Mouse (Mus musculus): ENCODE measurements at regions not wholly inside any gene's neighbourhood (a gene's known extent, or its start where the extent isn't known, plus 50 kb on each side); places are given as distances from the start of the nearest gene placed in this dataset.

GRCm38 (mm10) chr1:169142216-169142615, 389.0 kb downstream of the Nuf2 start:
- DNase-seq, result no peak

GRCm38 (mm10) chr1:169140056-169140455, 391.2 kb downstream of the Nuf2 start:
- peak; percentile 12 to 23 for DNase-seq

- DNase-seq, result peak; percentile 66 to 78
Observed at GRCm38 (mm10) chr1:169139507-169139906, 391.8 kb downstream of the Nuf2 start.

DNA sequence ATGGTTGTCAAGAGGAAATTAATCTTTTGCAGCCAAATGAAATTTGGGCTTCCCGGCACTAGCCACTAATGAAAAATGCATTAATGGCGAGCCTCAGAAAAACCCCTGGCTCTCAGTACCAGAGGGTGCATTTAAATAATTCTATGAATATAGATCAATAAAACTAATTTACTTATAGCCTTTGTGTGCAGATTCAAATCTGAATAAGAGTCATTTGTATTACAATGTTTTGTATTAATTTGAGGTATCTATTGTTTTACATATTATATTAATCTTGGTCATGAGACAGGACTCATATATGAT, 392.1 kb downstream of the Nuf2 start:
- no peak for DNase-seq

DNA sequence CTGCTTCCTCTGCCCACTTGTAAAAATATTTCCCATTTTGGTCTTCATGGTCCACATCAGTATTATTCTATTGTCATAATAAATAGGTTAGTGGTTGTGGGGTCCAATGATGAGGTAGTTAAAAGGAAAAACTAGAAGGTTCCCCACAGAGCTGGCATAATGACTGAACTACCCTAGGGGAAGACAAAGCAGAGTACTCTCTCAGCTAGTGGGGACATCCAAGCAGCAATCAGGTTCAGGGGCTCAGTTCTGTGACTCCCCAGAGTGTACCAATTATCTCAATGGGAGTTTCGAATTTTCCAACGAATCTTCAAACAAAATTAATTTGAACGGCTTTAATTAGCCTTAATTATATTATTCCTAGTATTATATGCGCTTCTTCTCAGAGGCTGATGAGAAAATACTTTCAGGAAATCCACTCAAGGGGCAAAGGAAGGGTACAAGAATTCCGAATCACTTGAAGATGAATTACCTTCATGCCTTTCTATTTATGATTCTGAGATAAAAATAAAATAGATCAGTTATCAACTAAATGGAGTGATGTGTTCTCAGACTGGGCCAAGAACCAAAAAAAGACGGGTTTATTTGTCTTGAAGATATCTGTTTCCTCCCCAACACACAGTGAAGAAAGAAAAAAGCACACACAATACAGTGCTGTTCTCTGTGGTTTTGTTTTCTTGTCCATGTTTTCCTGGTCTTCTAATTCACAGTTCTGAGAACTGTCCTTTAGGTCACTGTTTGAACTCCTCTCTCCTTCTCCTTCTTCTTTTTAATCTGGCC, 392.7 kb downstream of the Nuf2 start:
- DNase-seq, result no peak

GRCm38 (mm10) chr1:169135542-169135941, 395.7 kb downstream of the Nuf2 start:
- DNase-seq, result peak; percentile 50 to 74

GRCm38 (mm10) chr1:169103669-169104068, 427.6 kb downstream of the Nuf2 start:
- DNase-seq, result peak; percentile 67 to 70

GRCm38 (mm10) chr1:169103113-169103512, 428.2 kb downstream of the Nuf2 start:
- no peak for DNase-seq

DNA sequence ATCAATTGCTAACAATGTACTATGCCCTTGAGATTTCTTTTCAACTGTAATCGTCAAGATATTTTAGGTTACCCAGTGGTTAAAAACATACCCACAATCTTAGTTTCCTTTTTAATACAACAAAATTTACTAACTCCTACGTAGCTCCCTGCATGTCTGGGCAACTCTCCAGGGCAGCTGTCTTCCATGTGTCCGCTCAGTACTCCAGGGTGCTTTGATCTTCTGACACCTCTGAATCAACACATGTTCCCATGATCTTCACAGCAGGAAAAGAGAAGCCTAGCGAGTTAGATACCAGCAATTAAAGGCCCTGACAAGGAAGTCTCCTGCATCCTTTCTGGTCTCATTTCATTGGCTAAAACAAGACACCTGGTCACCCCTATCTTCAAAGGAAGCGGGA, 432.0 kb downstream of the Nuf2 start:
- DNase-seq, result peak; percentile 19 to 30

DNA sequence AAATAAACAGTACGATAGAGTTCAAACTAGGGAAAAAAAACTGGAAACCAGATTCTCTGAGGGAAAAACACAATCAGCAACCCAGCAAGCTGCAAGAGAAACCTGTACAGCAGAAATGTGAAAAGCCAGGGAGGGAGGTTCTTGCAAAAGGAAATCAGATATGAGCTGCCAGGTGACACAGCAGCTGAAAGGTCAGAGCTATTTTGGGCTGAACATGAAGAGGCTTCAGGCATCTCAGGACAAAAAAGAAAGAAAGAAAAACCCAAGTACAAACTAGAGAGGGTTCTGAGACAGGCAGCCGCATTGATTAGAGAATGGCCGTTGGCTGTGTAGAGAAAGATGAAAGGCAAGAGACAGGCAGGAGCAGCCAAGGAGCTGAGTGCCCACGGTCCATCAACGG, 434.5 kb downstream of the Nuf2 start:
- no peak for DNase-seq

GRCm38 (mm10) chr1:169093602-169094354, 437.5 kb downstream of the Nuf2 start:
- peak; percentile 90 to 93 for DNase-seq

DNA sequence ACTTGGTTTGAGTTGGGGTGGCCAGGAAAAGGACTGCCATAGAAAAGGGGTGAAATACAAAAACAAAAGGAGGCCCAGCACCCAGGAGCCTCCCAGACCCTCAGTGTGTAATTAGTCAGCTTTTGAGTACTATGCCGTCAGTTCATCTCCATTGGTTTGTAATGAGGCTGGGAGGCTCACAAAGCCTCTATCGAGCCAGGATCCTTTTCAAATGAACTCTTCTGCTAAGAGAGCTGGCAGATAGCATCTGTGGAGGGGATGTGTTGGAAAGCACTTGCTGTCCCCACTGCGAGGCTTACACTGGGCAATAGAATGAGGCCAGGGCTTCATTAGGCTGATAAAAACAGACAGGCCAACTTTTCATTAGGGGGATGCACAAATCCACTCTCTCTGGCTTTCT, 445.2 kb downstream of the Nuf2 start:
- peak; percentile 69 to 70 for DNase-seq

- DNase-seq, result peak; percentile 47 to 55
Observed at GRCm38 (mm10) chr1:169080686-169081085, 450.6 kb downstream of the Nuf2 start.

- DNase-seq, result no peak
Observed at GRCm38 (mm10) chr1:169077228-169077627, 454.0 kb downstream of the Nuf2 start.

DNA sequence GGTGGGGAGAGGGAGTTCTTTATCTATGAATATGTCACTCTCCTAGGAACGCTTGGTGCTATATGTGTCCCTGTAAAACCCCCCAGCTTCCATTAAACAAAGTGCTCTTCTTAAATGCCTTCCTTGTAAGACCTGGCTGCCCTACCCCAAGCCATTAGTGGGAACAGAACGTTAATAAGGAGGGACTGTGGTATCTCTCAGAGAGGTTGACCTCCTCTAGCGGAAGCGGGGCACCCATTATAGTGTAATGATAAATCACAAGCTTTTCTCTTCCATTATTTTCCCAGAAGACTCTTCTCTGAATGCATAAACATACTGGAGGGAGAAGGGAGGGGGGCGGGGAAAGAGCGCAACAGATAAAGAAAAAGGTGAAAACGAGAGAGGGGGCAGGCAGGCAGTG, 455.3 kb downstream of the Nuf2 start:
- DNase-seq, result no peak

DNA sequence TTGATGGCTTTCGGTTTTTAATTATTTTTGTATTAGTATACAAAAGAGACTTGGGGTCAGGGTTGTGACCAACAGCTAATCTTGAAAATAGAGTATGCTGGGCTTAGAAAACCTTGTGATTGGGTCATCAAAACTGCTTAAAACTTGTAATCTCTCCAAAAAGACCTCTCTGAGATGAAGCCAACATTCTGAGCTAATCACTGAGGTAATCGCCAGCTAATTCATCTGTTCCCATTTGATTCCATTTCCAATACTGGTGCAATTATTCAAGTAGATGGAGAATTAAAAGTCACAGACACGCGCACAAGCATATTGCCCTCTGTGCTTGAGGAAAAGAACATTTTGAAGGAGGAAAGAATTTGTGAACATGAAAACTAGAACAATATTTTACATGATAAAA, 459.9 kb downstream of the Nuf2 start:
- no peak for DNase-seq

DNA sequence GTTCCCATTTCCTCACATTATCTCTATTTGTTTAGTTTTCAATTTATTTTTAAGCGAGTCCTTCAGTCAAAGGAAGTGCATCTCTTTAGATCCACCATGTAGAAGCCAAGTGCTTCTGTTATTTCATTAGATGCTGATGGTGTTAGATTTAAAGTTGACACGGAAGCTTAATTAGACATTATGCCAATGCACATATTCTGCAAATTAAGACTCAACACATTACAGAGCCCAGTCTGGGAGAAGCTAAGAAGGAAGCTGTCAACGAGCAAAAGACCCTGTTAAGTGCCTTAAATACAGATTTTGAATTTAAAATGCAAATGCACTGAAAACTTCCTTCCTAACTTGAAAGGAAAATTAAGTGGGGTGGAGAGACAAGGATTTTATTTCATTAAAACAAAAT, 461.6 kb downstream of the Nuf2 start:
- no peak for DNase-seq

- peak; percentile 8 to 26 for DNase-seq
Observed at GRCm38 (mm10) chr1:169066795-169067194, 464.5 kb downstream of the Nuf2 start.

DNA sequence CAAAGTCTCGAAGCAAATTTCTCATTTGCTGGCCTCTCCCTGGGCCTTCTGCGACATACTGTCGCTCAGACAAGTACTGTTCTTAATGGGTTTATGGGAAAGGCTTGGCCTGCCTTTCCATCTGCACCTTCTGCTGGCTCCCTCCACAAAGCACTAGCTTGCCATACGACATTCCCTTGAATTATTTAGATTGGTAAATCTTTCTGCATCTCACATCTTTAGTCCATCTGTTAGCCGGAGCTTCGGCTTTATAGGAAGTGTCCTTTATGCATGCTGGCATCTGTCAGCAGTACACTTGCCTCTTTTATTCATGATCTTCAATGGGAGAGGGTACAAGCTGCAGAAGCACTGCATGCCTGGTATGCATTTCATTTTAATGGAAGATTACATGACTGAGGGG, 470.6 kb downstream of the Nuf2 start:
- no peak for DNase-seq

DNA sequence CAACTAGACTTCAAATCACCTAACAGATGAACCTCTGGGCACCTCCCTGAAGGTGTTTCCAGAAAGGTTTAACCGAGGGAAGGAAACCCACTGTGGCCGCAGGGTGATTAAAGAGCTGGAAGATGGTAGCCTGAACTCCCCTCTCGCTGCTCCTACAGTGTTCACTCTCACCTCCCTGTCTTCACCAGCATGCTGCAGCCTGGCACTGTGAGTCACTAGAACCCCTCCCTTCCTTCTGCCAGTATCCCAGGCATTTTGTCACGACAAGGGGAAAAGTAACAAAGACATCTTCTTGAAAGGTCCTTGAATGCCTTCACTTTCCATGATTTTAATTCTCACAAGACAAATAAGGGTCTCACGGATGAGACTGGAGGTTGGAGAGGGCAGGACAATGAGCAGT, 471.1 kb downstream of the Nuf2 start:
- no peak for DNase-seq

DNA sequence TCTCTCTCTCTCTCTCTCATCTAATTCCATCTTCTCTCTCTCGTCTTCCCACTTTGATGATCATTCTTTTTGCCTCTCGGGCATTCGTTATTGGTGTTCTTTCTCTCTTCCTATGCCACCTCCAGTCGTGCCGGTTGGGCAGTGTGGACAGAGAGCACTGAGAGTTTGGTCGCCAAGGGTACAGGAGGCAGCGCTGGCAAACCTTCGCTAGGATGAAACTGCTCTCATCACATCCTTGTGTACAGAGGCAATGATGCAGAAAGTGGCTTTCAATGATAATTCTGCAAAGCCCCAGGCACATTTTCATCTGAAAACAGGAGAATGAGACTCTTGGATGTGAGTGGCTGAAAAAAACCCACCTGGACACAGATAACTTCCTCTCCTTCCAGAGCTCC, 479.4 kb downstream of the Nuf2 start:
- peak; percentile 41 to 49 for DNase-seq

DNA sequence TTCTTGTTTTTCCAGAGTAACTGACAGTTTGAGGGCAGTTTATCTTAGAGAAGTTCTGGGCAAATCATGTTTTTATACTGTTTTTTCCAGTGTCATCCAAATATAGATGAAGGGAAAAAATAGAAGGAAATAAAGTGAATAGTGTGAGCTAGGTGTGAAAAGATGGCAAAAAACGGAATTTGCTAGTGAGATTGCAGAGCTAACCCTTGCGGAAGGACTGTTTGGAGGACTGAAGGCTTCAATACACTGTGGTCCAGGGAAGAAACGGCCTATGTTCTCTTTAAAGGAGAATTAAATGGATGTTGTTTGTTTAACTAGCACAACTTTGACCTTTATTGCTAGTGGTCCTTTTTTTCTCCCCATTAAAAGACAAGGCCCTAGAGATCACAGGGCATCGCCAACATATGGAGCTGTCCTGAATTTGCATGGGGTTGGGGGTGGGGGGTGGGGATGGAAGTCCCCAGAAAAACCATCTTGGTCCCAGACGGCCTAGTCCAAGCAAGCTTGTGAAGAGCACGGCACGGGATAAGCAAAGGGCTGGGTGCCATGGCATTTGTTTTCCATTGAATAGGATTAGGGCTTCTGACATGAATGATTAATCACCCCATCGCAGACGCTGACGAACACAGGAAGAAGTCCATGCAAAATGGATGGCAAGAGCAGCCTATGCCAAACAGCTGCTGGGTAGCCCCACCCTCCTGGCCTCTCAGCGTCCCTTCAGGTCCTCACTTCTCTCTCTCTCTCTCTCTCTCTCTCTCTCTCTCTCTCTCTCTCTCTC, 480.0 kb downstream of the Nuf2 start:
- peak; percentile 23 to 38 for DNase-seq

GRCm38 (mm10) chr1:169049846-169050245, 481.4 kb downstream of the Nuf2 start:
- no peak for DNase-seq
